Mouse (Mus musculus): ENCODE measurements around the gene Sept4.

DNA sequence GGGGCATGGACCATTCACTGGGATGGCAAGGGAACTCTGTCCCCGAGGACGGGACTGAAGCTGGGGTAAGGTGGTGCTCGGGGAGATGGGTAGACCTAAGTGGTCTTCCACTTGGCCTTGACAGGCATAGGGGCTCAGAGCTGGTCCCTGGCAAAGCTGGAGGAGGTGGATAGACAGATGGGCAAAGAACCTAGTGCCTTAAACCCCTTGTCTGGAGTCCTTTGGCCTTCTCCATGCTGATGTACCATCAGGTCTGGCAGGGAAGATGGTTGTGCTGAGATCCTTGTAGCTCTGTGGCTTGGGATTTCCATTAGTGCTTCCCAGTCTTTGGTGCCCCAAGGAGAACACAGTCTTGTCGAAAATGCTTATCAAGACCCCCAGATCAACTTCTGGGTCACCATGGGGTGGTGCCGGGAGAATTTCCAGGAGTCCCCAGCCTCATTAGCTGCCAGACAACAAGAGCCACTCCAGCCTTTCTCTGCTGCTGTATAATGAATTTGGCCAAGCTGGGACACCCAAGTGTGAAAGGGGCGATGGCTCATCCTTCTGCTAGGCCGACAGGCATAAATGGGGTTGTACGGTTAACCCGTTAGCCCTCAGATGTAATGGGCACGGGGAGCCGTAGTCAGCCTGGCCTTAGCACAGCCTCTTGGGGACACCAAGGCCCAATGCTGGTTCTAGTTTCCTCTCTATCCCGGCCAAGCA, 12.6 kb downstream of the Sept4 start:
- TF ChIP-seq CTCF (IDR thresholded peaks at IDR 0.05; ENCODE audit: borderline replicate concordance, insufficient read depth, low read depth, low read length) (no peak), POLR2A (IDR thresholded peaks at IDR 0.05; ENCODE audit: borderline replicate concordance, insufficient read depth, low read length) (no peak)
